Mouse (Mus musculus) heart, postnatal 4 days (tissue): ENCODE results near the gene Copz1. TPM values are rescaled to one million over a fixed set of nuclear protein-coding genes. Genes with fewer than 3 reads are reported as not detected.
"Not testable (repeated sequence)": the region's sequence is repeated elsewhere in the genome, so short reads cannot be mapped to it uniquely, and the experiment has no call there.

Experiments
- DNase-seq: peaks from one replicate; pipeline ENCODE4 v3.0.0; 2021
- total RNA-seq, 2 experiments: library from RNA; stranded (reverse); gene quantifications; 2 replicates each; pipeline ENCODE4 v1.2.3; 2021

The Copz1 gene
- total RNA-seq, 2 experiments from 2014 or later = 88.7 to 91.2 TPM

DNA sequence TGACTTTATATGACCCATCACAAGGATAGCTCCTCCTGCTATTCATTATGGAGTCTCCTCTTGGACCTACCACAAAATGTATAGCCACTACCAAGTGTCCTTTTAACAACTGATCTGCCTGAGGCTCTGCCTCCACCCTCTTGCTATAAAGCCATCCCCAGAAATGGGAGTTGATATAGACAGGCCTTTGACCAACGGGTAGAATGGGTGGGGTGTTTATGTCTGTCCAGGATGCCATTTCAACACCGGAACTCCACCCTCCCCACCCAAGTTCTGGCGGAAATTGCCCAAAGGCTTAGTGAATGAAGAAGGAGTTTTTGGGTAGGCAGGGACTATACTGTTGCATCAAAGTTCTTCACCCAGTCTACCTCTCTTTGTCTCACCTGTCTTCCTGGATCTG, 19.9 kb upstream of the Copz1 start:
- DNase-seq = no peak

GRCm38 (mm10) chr15:103253352-103253751, 19.2 kb upstream of the Copz1 start:
- DNase-seq = no peak

DNA sequence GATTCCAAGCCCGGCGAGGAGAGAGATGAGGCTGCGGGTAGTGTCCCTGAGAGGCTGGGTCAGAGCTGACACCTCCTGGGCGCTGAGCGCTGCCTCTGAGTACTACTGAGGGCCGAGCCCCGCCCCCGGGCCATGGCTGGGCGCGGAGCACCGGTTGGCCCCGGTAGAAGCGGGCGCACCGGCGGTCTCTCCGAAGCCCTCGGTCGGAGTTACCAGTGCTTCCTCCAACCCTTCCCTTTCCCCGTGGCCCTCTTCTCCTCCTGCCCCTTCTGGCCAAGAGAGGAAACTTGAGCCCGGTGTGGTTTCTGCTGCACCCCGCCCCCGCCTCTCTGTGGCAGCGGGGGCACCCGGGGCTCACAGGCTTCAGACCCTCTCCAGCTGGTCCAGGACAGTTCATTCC, 17.3 kb upstream of the Copz1 start:
- DNase-seq = peak; percentile 50

- no peak for DNase-seq
Measured at GRCm38 (mm10) chr15:103256210-103256986, 16.1 kb upstream of the Copz1 start.

DNA sequence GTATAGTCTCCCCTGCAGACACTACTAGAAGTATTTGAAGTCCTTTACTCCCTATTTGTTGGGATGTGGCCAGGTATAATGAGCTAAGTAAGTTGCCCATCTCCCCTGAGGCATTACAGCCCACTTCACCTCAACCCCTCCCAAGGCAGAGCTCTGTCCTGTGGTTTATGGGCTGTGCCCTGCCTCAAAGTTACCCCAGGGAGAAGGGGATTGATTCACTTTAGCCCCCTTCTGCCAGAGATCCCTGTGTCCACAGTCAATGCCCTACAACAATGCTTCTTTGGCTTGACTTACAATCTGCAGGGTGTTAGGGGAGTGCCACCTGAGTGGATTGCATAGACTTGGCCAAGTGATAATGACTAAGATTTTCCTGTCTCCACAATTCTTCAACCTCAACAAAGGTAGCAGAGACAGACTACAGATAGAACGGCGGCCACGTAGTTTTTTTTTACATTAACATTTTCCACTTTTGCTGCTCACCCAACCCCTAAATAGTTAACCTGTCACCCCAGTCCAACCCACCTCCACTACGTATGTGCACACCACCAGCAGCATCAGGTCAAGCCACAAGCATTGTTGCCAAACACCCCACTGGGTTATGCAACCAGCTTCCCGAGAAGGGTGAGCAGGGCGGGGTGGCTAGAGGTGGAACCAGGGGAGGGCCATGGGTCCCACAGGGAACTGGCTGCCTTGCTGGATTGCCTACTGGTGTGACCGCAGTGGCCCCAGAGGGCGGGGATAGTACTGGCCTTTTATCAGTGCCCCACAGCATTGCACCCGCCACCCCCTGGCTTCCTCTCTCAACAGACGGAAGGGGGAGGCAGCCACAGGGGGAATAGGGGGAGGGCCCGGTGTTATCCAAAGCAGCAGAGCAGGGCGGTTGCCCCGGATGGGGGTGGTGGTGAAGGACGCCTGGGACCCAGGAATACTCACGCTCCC, 14.5 kb upstream of the Copz1 start, which contains the start of gene Nfe2:
Gene Nfe2, minus strand, starts transcription at position 614 of the 939 bp plus-strand sequence.
- DNase-seq = peak; percentile 73

- no peak for DNase-seq
Measured at GRCm38 (mm10) chr15:103259162-103259561, 13.4 kb upstream of the Copz1 start.

DNA sequence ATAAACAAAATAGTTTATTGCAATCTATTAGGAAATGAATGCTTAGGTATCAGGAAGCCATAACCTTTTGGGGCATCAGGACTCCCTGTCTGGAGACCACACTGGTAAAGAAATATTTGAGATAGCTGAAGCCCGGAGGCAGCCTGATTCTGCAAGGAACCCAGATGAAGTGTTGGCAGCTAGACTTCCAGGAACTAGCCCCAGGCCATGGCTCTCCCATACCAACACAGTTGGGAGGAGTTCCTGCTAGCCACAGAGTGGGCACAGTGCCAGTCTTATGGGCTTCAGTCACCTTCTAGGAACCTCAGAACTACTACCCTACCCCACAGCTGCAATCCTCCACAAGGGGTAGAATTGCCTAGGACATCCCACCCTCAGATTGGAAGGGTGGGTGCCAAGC, 12.5 kb upstream of the Copz1 start:
- DNase-seq = no peak

DNA sequence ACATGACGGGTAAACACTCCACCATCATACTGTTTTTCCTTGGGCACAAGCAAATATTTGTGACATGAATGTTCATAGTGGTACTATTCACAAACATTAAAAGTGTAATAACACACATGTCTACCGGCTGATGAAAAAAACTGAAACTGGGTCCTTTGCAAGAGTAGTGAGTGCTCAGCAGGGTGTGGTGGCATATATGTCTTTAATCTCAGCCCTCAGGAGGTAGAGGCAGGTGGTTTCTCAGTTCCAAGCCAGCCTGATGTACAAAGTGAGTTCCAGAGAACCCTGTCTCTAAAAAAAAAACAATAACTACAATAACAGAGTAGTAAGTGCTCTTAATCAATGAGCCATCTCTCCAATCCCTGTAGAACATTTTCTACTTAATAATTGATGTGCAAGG, 7.7 kb upstream of the Copz1 start:
- no peak for DNase-seq

DNA sequence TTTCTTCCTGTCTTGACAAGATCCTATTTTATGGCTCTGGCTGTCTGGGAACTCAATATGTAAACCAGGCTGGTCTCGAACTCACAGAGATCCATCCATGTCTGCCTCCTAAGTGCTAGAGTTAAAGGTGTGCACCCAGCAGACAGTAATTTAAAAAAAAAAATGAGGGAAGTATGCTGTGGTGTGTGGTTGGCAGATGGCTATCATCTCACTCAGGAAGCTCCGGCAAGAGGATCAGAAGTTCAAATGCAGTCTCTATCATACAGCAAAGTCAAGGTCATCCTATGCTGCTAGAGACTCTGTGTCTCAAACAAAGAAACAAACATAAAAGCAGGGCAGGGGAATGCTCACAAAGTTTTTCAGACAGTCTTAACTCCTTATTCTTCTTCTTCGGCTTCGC, 3.6 kb upstream of the Copz1 start:
- no peak for DNase-seq

- not testable (repeated sequence) for DNase-seq
Measured at GRCm38 (mm10) chr15:103275943-103276342, 3.4 kb downstream of the Copz1 start.

GRCm38 (mm10) chr15:103277949-103278348, 5.4 kb downstream of the Copz1 start:
- no peak for DNase-seq

GRCm38 (mm10) chr15:103279750-103280149, 7.2 kb downstream of the Copz1 start:
- DNase-seq = peak; percentile 42

- peak; percentile 52 for DNase-seq
Measured at GRCm38 (mm10) chr15:103280817-103281464, 8.4 kb downstream of the Copz1 start.

DNA sequence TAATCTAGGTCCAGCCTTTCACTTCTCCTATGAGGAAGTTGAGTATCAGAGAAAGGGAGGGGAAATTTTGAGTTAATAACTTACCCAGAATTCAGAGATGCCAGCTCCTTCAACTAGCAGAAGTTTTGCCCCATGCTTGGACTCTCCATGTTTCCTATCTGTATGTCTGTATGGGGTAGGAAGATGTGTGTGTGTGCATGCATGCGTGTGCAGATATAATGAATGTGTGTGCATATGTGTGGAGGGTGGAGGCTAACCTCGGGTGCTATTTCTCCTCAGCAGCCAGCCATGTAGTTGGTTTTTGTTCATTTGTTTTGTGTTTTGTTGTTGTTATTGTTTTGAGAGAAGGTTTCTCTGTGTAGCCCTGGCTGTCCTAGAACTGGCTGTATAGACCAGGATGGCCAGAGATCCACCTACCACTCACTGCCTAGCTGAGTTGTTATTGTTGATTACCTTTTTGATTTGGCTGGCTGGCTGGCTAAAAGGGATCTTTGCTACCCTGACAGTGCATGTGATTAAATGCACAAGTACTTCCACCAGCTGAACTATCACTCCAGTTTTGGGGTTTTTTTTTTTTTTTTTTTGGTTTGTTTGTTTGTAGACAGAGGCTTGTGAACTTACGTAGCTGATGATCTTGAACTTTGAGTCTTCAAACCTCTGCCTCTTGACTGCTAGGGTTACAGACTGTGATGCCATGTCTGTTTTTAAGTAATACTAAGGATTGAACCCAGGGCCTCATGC, 9.1 kb downstream of the Copz1 start:
- no peak for DNase-seq

- DNase-seq = peak; percentile 68
Measured at GRCm38 (mm10) chr15:103284066-103284465, 11.6 kb downstream of the Copz1 start.

GRCm38 (mm10) chr15:103284647-103285046, 12.1 kb downstream of the Copz1 start:
- DNase-seq = no peak

GRCm38 (mm10) chr15:103285778-103286417, 13.4 kb downstream of the Copz1 start:
- DNase-seq = peak; percentile 79

- DNase-seq = no peak
Measured at GRCm38 (mm10) chr15:103289600-103289999, 17.1 kb downstream of the Copz1 start.

DNA sequence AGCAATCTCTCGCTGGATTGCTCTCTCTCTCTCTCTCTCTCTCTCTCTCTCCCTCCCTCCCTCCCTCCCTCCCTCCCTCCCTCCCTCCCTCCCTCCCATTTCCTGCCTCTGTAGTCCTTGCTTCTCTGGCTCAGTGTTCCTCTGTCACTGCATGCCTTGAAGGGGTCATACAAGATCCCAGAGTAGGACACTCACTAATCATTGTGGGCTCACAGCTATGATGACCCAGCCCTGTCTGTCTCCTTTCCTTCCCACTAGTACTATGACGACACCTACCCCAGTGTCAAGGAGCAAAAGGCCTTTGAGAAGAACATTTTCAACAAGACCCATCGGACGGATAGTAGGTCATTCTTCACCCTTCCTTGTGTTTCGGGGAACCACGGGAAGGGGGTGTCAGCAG, 17.9 kb downstream of the Copz1 start:
- no peak for DNase-seq

DNA sequence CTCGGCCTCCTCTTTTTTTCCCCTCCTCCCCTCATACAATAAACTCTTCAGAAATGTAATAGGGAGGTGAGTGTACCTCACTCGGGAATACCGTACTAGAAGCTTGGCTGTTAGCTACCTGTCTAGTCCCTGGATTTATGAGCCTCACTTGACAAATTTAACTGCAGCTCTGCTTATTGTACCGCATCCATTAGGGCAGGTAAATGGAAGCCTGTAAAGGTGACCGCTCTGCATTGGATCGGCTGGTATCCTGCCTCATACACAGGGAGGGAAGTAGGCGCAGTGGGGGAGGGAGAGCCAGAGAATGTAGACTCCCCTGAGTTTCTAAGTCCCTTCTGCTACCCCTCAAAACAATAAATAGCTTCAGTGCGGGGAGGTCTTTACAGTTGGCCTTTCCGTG, 18.3 kb downstream of the Copz1 start:
- no peak for DNase-seq

- no peak for DNase-seq
Measured at GRCm38 (mm10) chr15:103292673-103293345, 20.3 kb downstream of the Copz1 start.
